Mouse (Mus musculus) neural tube, embryonic 11.5 days (tissue): ENCODE results near the gene Icam5. TPM values are rescaled to one million over a fixed set of nuclear protein-coding genes. Genes with fewer than 3 reads are reported as not detected.
"Not testable (repeated sequence)": the region's sequence is repeated elsewhere in the genome, so short reads cannot be mapped to it uniquely, and the experiment has no call there.

Source experiments
- ATAC-seq: fragments of 200-750 bp; cut with Nextera tagmentation; 2 replicates; pipeline ENCODE4 v1.8.0; 2017; ENCODE audit warnings: moderate number of reproducible peaks, mild to moderate bottlenecking, moderate TSS enrichment, moderate library complexity; ENCODE audit not compliant: insufficient read depth, low FRiP score, low TSS enrichment
- DNase-seq: peaks from one replicate; pipeline ENCODE4 v3.0.0-alpha.2; 2015; ENCODE audit warnings: low spot score
- H3K27ac ChIP-seq: fragments of 300-500 bp; sonication (generic); 2 replicates; pipeline ENCODE4 v1.5.1; 2014; ENCODE audit warnings: low read depth, mild to moderate bottlenecking, low read length
- H3K27me3 ChIP-seq: fragments of 300-500 bp; sonication (generic); 2 replicates; pipeline ENCODE4 v1.6.1; 2014; ENCODE audit warnings: mild to moderate bottlenecking, low read length, mixed read lengths; ENCODE audit not compliant: control insufficient read depth, insufficient read depth
- H3K36me3 ChIP-seq: fragments of 300-500 bp; sonication (generic); 2 replicates; pipeline ENCODE4 v1.6.1; 2014; ENCODE audit warnings: mild to moderate bottlenecking, low read length, moderate library complexity, mixed read lengths; ENCODE audit not compliant: control insufficient read depth, insufficient read depth
- H3K4me1 ChIP-seq: fragments of 300-500 bp; sonication (generic); 2 replicates; pipeline ENCODE4 v1.6.1; 2014; ENCODE audit warnings: low read length, mixed read lengths; ENCODE audit not compliant: control insufficient read depth, insufficient read depth
- H3K4me2 ChIP-seq: fragments of 300-500 bp; sonication (generic); 2 replicates; pipeline ENCODE4 v1.6.1; 2014; ENCODE audit warnings: low read depth, mild to moderate bottlenecking, moderate library complexity
- H3K4me3 ChIP-seq: fragments of 300-500 bp; sonication (generic); 2 replicates; pipeline ENCODE4 v1.5.1; 2014; ENCODE audit warnings: low read depth, low read length
- H3K9ac ChIP-seq: fragments of 300-500 bp; sonication (generic); 2 replicates; pipeline ENCODE4 v1.6.1; 2014; ENCODE audit warnings: mild to moderate bottlenecking, low read length
- H3K9me3 ChIP-seq: fragments of 300-500 bp; sonication (generic); 2 replicates; pipeline ENCODE4 v1.6.1; 2016; ENCODE audit warnings: low read length; ENCODE audit not compliant: control insufficient read depth
- WGBS: fragments of 180-500 bp; shearing (Covaris S2); extraction: QIAGEN DNeasy Blood & Tissue Kit; methylation state at CpG from one replicate; pipeline ENCODE4 v1.1.7; 2014; 5-methylcytosine and 5-hydroxymethylcytosine counted together
- polyA plus RNA-seq: library from polyadenylated mRNA; unstranded; fragments of >200 nt; fragmentation: Nextera tagmentation; extraction: Ambion mirVana; gene quantifications from 2 replicates; pipeline ENCODE4 v1.2.1, GENCODE M21; 2014

Gene Icam5
- polyA plus RNA-seq, 1 experiment from 2014 or later: not detected

DNA sequence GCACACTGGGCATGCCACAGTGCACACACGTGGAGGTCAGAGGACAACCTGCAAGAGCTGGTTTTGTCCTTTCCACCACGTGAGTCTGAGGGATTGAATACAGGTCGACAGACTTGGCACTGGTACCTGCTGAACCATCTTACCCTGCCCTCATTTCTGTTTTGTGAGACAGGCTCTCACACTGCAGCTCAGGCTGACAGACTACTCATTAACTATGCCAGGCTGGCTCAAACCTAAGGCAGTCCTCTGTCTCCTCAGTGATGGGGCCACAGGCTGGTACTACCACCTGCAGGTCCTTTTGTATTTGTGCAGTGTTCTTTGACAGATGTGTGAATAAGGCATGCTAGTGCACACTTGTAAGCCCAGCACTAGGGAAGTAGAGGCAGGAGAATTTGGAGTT is 36.8 kb upstream of the Icam5 start:
- H3K27ac ChIP-seq: no peak overlapping the region
- ATAC-seq: no peak
- no peaks in the 10 kb centered on the region for H3K9me3 ChIP-seq
- H3K27me3 ChIP-seq: no peaks in the 10 kb centered on the region
- H3K4me3 ChIP-seq: no peak overlapping the region
- 78% methylated on average over 3 of the region's 3 CpGs for WGBS
- H3K9ac ChIP-seq: no peak overlapping the region
- H3K4me1 ChIP-seq: peaks cover 4% of the 10 kb centered on the region; the same call in 1 of the 2 replicates
- no peaks in the 10 kb centered on the region for H3K36me3 ChIP-seq
- DNase-seq: no peak
- H3K4me2 ChIP-seq: no peak overlapping the region

DNA sequence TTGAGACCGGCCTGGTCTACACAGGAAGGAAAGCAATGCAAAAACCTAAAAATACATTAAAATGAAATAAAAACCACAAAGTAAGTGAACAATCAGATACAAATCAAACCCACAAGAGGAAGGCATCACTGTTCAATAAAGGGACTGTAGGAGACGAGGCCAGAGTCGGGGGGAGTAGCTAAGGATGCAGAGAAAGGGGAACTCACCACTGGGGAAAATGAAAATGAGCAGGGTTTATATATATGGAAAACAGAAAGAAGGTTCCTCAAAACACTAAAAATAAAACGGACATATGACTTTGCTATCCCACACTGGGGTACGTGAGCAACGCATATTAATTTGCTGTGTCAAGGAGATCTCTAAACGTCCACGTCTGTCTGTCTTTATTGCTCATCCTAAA is 34.8 kb upstream of the Icam5 start:
- Histone ChIP-seq H3K27ac (no peak overlapping the region), H3K4me3 (no peak overlapping the region), H3K4me1 (no peaks in the 10 kb centered on the region), H3K9ac (no peak overlapping the region), H3K36me3 (no peaks in the 10 kb centered on the region), H3K27me3 (no peaks in the 10 kb centered on the region), H3K9me3 (no peaks in the 10 kb centered on the region), H3K4me2 (no peak overlapping the region)
- DNase-seq (no peak), ATAC-seq (no peak)
- WGBS: 86% methylated on average over 8 of the region's 8 CpGs

DNA sequence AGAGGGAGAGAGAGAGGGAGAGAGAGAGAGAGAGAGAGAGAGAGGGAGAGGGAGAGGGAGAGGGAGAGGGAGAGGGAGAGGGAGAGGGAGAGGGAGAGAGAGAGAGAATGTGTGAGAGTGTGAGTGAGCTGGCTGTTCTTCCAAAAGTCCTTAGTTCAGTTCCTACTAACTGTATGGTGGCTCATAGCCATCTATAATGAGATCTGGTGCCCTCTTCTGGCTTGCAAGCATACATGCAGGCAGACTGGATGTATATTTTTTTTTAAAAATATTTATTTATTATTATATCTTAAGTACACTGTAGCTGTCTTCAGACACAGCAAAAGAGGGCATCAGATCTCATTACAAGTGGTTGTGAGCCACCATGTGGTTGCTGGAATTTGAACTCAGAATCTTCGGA is 33.5 kb upstream of the Icam5 start:
- not testable (repeated sequence) for H3K27ac ChIP-seq, H3K27me3 ChIP-seq, H3K9me3 ChIP-seq, H3K9ac ChIP-seq, H3K36me3 ChIP-seq, H3K4me1 ChIP-seq, ATAC-seq, H3K4me2 ChIP-seq, H3K4me3 ChIP-seq, DNase-seq
- WGBS: 79% methylated on average over 1 of the region's 1 CpGs

DNA sequence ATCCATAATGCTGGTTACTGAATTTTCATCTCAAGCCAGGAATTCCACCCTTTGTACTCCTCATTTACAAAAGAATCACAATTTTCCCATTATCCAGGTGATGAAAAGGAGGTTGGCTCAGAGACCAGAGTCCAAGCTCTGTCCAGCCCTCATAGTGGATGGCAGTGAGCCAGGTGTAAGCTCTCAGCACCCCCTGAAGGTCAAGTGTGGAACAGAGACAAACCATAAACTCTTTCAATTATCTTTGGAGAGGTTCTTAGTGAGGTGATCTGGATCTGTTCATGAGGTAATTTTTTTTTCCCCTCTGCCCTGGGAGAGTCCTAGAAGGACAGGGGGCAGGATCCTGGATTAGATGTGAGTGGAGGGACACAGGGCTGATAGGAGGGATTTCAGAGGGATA is 31.1 kb upstream of the Icam5 start:
- no peaks in the 10 kb centered on the region for H3K9me3 ChIP-seq
- H3K36me3 ChIP-seq: no peaks in the 10 kb centered on the region
- ATAC-seq: no peak
- H3K27me3 ChIP-seq: no peaks in the 10 kb centered on the region
- no peak for DNase-seq
- no peak overlapping the region for H3K27ac ChIP-seq
- no peak overlapping the region for H3K9ac ChIP-seq
- H3K4me2 ChIP-seq: no peak overlapping the region
- no peaks in the 10 kb centered on the region for H3K4me1 ChIP-seq
- no peak overlapping the region for H3K4me3 ChIP-seq

DNA sequence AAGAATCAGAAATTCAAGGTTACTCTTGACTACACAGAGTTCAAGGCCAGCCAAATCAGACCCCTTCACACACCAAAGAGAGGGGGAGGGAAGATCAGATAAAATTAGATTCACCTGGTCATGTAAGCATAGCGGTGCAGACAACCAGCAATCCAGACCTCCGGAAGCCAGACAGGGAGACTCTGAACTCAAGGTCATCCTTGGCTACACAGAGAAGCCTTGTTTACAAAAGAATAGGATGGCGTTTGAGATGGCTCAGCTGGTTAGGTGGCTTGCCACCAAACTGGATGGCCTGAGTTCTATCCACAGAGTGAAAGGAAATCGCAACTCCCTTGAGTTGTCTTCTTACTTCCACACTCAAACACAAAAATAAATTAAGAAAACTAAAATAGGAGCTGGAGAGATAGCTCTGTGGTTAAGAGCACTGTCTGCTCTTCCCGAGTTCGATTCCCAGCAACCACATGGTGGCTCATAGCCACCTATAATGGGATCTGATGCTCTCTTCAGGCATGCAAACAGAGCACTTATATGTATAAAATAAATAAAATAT is 30.1 kb upstream of the Icam5 start:
- no peak for ATAC-seq
- 77% methylated on average over 6 of the region's 6 CpGs for WGBS

DNA sequence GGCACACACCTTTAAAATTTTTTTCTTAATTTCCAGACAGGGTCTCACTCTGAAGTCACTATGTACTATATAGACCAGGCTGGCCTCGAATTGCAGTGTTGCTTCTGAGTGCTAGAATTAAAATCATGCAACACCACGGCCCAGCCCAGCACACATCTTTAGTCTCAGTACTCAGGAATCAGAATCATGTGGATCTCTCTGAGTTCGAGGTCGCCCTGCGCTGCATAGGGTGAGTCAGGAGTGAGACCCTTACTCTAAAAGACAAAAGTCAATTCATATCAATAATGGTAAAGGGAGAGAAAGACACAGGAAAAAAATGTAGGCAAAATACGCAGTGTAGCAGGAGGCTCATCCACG is 29.6 kb upstream of the Icam5 start:
- no peaks in the 10 kb centered on the region for H3K4me1 ChIP-seq
- no peaks in the 10 kb centered on the region for H3K9me3 ChIP-seq
- peak overlapping the region; percentile 86 for H3K4me3 ChIP-seq
- peak overlapping the region; percentile 88 for H3K9ac ChIP-seq
- H3K4me2 ChIP-seq: peak overlapping the region; percentile 73
- peaks cover 3% of the 10 kb centered on the region; the same call in 1 of the 2 replicates for H3K36me3 ChIP-seq
- H3K27me3 ChIP-seq: no peaks in the 10 kb centered on the region
- H3K27ac ChIP-seq: peak overlapping the region; percentile 72; the same call in 1 of the 2 replicates
- ATAC-seq: no peak
- no peak for DNase-seq
- WGBS: 11% methylated on average over 7 of the region's 7 CpGs

More for the DNA sequence above, 30.1 kb upstream of the Icam5 start:
- no peaks in the 10 kb centered on the region for H3K9me3 ChIP-seq
- no peak for DNase-seq
- no peak overlapping the region for H3K4me2 ChIP-seq
- H3K27me3 ChIP-seq: no peaks in the 10 kb centered on the region
- no peak overlapping the region for H3K27ac ChIP-seq
- H3K9ac ChIP-seq: no peak overlapping the region
- H3K4me3 ChIP-seq: no peak overlapping the region
- H3K36me3 ChIP-seq: peaks cover 1% of the 10 kb centered on the region; the same call in 1 of the 2 replicates
- H3K4me1 ChIP-seq: no peaks in the 10 kb centered on the region

DNA sequence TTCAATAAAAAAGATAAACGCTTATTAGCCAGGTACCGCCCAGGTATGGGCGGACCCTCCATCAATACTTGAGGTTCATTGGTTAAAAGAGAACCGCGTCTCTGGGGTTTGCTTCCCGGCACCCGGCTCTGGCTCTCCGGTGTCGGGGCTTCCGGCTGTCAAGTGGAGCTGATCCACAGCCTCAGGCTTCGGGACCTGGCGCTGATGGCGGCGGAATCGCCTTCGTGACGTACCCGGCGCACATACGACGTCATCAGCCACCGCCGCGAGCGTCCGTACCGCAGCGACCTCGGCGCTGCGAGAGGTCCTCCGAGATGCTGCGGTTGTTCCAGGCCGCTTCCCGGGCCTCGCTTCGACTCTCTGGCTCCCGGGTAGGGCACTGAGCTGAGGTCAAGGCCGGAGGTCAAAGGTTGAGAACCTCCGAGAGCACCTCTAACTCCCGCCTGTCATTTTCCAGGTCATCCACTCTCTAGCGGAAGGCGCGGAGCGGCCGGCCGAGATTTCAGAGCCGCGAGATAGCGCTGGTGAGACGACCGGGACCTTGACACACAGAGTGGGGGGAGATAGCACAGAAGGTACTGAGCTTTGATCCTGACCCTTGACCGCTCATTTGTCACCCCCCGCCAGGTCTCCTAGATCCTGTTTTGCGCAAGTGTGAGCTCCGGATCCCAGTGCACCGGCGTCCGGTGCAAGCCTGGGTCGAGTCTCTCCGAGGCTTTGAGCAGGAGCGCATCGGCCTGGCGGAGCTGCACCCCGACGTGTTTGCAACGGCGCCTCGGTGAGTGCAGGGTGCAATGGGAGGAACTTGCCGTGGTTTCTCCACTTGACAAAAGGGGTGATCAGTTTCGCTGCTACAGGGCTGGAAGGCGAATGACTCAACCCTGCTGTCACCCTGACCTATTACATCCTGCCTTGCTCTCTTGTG is 29.0 kb upstream of the Icam5 start, which contains the start of gene Mrpl4:
Gene Mrpl4, plus strand, starts transcription at position 112 of the 925 bp plus-strand sequence.
- ATAC-seq: peak; percentile 90
- peak; percentile 95 for DNase-seq
- H3K9me3 ChIP-seq: no peaks in the 10 kb centered on the region
- H3K4me3 ChIP-seq: peak within 1 kb of the TSS; percentile 86
- peaks cover 3% of the 10 kb centered on the region for H3K36me3 ChIP-seq
- no peaks in the 10 kb centered on the region for H3K27me3 ChIP-seq
- peak within 1 kb of the TSS; percentile 72 for H3K27ac ChIP-seq
- no peaks in the 10 kb centered on the region for H3K4me1 ChIP-seq
- under 1% methylated on average over 72 of the region's 72 CpGs for WGBS
- H3K4me2 ChIP-seq: peak within 1 kb of the TSS; percentile 73
- H3K9ac ChIP-seq: peak within 1 kb of the TSS; percentile 88

DNA sequence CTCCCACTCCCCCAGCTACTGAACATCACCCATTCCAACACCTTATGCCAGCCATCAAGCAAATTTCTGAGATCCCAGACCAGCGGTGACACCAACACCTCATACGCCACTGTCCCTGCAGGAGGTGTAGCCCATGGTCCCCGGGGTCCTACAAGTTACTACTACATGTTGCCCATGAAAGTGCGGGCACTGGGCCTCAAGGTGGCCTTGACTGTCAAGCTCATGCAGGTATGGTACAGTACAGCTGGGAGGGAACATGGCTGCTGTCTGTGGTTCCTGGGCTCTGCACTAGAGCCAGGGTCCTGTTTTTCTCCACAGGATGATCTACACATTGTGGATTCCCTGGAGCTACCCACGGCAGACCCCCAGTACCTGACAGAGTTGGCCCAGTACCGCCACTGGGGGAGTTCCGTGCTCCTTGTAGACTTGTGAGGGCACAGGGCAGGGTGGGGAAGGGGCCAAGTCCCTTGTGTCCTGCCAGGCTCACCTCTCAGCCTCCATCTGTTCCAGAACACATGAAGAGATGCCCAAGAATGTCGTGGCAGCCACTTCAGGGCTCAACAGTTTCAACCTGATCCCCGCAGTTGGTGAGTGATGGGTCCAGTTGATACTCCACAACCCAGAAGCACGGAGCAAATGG is 24.4 kb upstream of the Icam5 start:
- no peak overlapping the region for H3K9ac ChIP-seq
- H3K27me3 ChIP-seq: no peaks in the 10 kb centered on the region
- H3K4me1 ChIP-seq: no peaks in the 10 kb centered on the region
- no peak overlapping the region for H3K4me2 ChIP-seq
- no peak overlapping the region for H3K4me3 ChIP-seq
- no peak overlapping the region for H3K27ac ChIP-seq
- ATAC-seq: no peak
- 90% methylated on average over 10 of the region's 10 CpGs for WGBS
- H3K9me3 ChIP-seq: no peaks in the 10 kb centered on the region
- H3K36me3 ChIP-seq: peaks cover 9% of the 10 kb centered on the region
- DNase-seq: peak; percentile 5
